Mouse (Mus musculus): ENCODE data around the gene Wnt7a.

Gene Wnt7a

GRCm38 (mm10) chr6:91410961-91411368 is at the start of gene Wnt7a:
Gene Wnt7a, minus strand, starts transcription at chr6:91411363.
- peak; percentile 39 for DNase-seq (ENCODE audit: low spot score)

- DNase-seq (ENCODE audit: low spot score), result no peak
Observed at GRCm38 (mm10) chr6:91459471-91459870, 48.3 kb upstream of the Wnt7a start.

GRCm38 (mm10) chr6:91454546-91454945 is 43.4 kb upstream of the Wnt7a start:
- no peak for DNase-seq (ENCODE audit: low spot score)

GRCm38 (mm10) chr6:91452056-91452455 is 40.9 kb upstream of the Wnt7a start:
- no peak for DNase-seq (ENCODE audit: low spot score)

- DNase-seq (ENCODE audit: low spot score), result no peak
Observed at GRCm38 (mm10) chr6:91449472-91450225, 38.5 kb upstream of the Wnt7a start.

- DNase-seq (ENCODE audit: low spot score), result no peak
Observed at GRCm38 (mm10) chr6:91445316-91445715, 34.2 kb upstream of the Wnt7a start.

GRCm38 (mm10) chr6:91441145-91441662 is 30.0 kb upstream of the Wnt7a start:
- DNase-seq (ENCODE audit: low spot score), result no peak

- peak; percentile 98 for DNase-seq (ENCODE audit: low spot score)
Observed at GRCm38 (mm10) chr6:91440474-91441144, 29.4 kb upstream of the Wnt7a start.

GRCm38 (mm10) chr6:91424151-91424550 is 13.0 kb upstream of the Wnt7a start:
- DNase-seq (ENCODE audit: low spot score), result no peak

GRCm38 (mm10) chr6:91421629-91422028 is 10.5 kb upstream of the Wnt7a start:
- DNase-seq (ENCODE audit: low spot score), result no peak

- DNase-seq (ENCODE audit: low spot score), result no peak
Observed at GRCm38 (mm10) chr6:91417291-91417845, 6.2 kb upstream of the Wnt7a start.

- no peak for DNase-seq (ENCODE audit: low spot score)
Observed at GRCm38 (mm10) chr6:91416146-91416545, 5.0 kb upstream of the Wnt7a start.

- DNase-seq (ENCODE audit: low spot score), result peak; percentile 58
Observed at GRCm38 (mm10) chr6:91414890-91415289, 3.7 kb upstream of the Wnt7a start.

- DNase-seq (ENCODE audit: low spot score), result peak; percentile 84
Observed at GRCm38 (mm10) chr6:91411369-91411981, 312 bp upstream of the Wnt7a start.

- no peak for DNase-seq (ENCODE audit: low spot score)
Observed at GRCm38 (mm10) chr6:91410168-91410780, 889 bp downstream of the Wnt7a start.

GRCm38 (mm10) chr6:91409448-91410167 is 1.6 kb downstream of the Wnt7a start:
- DNase-seq (ENCODE audit: low spot score), result peak; percentile 57

- DNase-seq (ENCODE audit: low spot score), result peak; percentile 56
Observed at GRCm38 (mm10) chr6:91408616-91409015, 2.5 kb downstream of the Wnt7a start.

GRCm38 (mm10) chr6:91401591-91401990 is 9.6 kb downstream of the Wnt7a start:
- DNase-seq (ENCODE audit: low spot score), result no peak

GRCm38 (mm10) chr6:91400514-91400913 is 10.6 kb downstream of the Wnt7a start:
- no peak for DNase-seq (ENCODE audit: low spot score)

- no peak for DNase-seq (ENCODE audit: low spot score)
Observed at GRCm38 (mm10) chr6:91392475-91393174, 18.5 kb downstream of the Wnt7a start.

- no peak for DNase-seq (ENCODE audit: low spot score)
Observed at GRCm38 (mm10) chr6:91389141-91389540, 22.0 kb downstream of the Wnt7a start.
